Mouse (Mus musculus) cerebellum, adult 2 months (tissue): ENCODE measurements at regions not wholly inside any gene's neighbourhood (a gene's known extent, or its start where the extent isn't known, plus 50 kb on each side); places are given as distances from the start of the nearest gene placed in this dataset.

Source experiments
- DNase-seq, 2 experiments: peaks; one replicate each; pipeline ENCODE4 v3.0.0; 2021
- H3K27ac ChIP-seq: fragments of 200-500 bp; 2 replicates; pipeline ENCODE4 v1.5.1; 2012; ENCODE audit warnings: low read length, control low read depth, inconsistent platforms; ENCODE audit not compliant: insufficient read depth
- H3K27me3 ChIP-seq: fragments of 200-500 bp; 2 replicates; pipeline ENCODE4 v1.6.1; 2012; ENCODE audit warnings: inconsistent platforms, mild to moderate bottlenecking, low read length, moderate library complexity; ENCODE audit not compliant: control insufficient read depth, insufficient read depth
- H3K4me1 ChIP-seq: fragments of 200-500 bp; 2 replicates; pipeline ENCODE4 v1.6.1; 2011; ENCODE audit warnings: low read length; ENCODE audit not compliant: control insufficient read depth, insufficient read depth
- H3K4me3 ChIP-seq: fragments of 200-500 bp; replicated peaks from 2 replicates; pipeline ENCODE3; 2011; ENCODE audit warnings: mild to moderate bottlenecking, low read depth, low read length, control low read depth; ENCODE audit not compliant: insufficient read depth
- CTCF ChIP-seq: fragments of 200-500 bp; IDR thresholded peaks from 2 replicates; pipeline ENCODE4 v1.5.1; 2011; ENCODE audit warnings: low read depth, mild to moderate bottlenecking, control low read depth, low read length, moderate library complexity, borderline replicate concordance; ENCODE audit not compliant: insufficient read depth
- POLR2A ChIP-seq: fragments of 200-500 bp; IDR thresholded peaks from 2 replicates; pipeline ENCODE4 v1.6.1; 2011; ENCODE audit warnings: low read length, control low read depth, borderline replicate concordance; ENCODE audit not compliant: insufficient read depth
- WGBS: fragments of 180-500 bp; shearing (Covaris S2); methylation state at CpG from one replicate; pipeline ENCODE4 v1.1.7; 2018; 5-methylcytosine and 5-hydroxymethylcytosine counted together

DNA sequence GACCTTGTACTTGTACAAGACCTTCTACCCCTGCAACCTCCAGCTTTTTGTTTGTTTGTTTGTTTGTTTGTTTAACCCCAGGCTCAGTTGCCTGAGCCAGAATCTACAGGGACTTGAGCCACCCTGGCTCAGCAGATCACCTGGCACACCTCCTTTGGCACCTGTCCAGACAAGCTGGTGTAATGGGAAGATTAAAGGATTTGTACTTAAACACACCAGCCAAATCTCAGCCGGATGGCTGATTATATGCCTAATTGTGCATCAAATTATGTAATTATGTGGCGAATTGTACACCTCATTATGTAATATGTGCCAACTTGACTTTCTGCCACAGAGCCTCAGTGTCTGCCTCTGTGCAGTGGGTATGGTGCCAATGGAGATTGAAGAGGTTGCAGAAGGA, 133.2 kb downstream of the Plekhb2 start:
- WGBS, result 6% methylated on average over 2 of the region's 2 CpGs
- TF ChIP-seq CTCF (no peak), POLR2A (no peak)
- Histone ChIP-seq H3K27me3 (no peaks in the 10 kb centered on the region; the same call in 1 of the 2 replicates), H3K4me3 (no peak overlapping the region), H3K4me1 (no peaks in the 10 kb centered on the region), H3K27ac (no peak overlapping the region)
- DNase-seq, result peak; percentile 33 to 58

GRCm38 (mm10) chr1:34986861-34987260, 137.1 kb downstream of the Plekhb2 start:
- WGBS, result 84% methylated on average over 2 of the region's 2 CpGs
- Histone ChIP-seq H3K4me1 (no peaks in the 10 kb centered on the region), H3K27me3 (no peaks in the 10 kb centered on the region; the same call in 1 of the 2 replicates), H3K4me3 (no peak overlapping the region), H3K27ac (no peak overlapping the region)
- TF ChIP-seq CTCF (no peak), POLR2A (no peak)
- DNase-seq, result no peak

DNA sequence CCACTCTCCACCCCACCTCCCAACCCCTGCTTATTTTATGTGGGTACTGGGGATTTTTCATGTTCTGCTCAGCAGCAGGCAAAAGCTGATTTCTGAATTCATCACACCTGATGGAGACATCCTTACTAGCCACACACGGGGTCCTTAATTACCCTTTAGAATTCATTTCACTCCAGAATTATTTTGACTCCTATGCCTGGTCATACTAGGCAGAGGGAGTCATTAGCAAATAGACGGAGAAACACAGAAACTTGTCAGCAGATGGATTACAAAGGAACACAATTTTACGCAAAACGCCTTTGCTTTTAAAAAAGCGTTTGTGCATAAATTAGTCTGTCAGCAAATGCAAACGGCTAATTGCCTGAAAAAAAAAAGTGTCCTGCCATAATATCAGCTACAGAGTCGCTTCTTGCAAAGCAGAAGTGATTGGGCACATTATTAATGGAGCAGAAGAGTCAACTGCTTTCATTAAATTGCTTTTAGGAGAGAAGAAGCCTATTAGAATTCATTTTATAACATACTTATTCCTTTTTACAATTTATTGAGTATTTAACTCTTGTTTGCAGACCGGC, 138.0 kb downstream of the Plekhb2 start:
- no peak for TF ChIP-seq CTCF
- no peak for TF ChIP-seq POLR2A
- no peak for DNase-seq
- Histone ChIP-seq H3K4me3 (no peak overlapping the region), H3K4me1 (no peaks in the 10 kb centered on the region), H3K27ac (no peak overlapping the region), H3K27me3 (no peaks in the 10 kb centered on the region)
- WGBS, result 46% methylated on average over 8 of the region's 8 CpGs

- TF ChIP-seq POLR2A (no peak), CTCF (no peak)
- Histone ChIP-seq H3K27ac (no peak overlapping the region), H3K4me3 (no peak overlapping the region), H3K4me1 (no peaks in the 10 kb centered on the region), H3K27me3 (no peaks in the 10 kb centered on the region)
- no peak for DNase-seq
- 74% methylated on average over 7 of the region's 7 CpGs for WGBS
Measured at GRCm38 (mm10) chr1:34988225-34988624, 138.4 kb downstream of the Plekhb2 start.

- Histone ChIP-seq H3K4me1 (no peaks in the 10 kb centered on the region), H3K4me3 (no peak overlapping the region), H3K27me3 (no peaks in the 10 kb centered on the region), H3K27ac (no peak overlapping the region)
- TF ChIP-seq POLR2A, result no peak
- TF ChIP-seq CTCF, result no peak
- 82% methylated on average over 1 of the region's 1 CpGs for WGBS
- no peak for DNase-seq
Measured at GRCm38 (mm10) chr1:35000801-35001200, 151.0 kb downstream of the Plekhb2 start.

- Histone ChIP-seq H3K27ac (no peak overlapping the region), H3K4me1 (no peaks in the 10 kb centered on the region), H3K4me3 (no peak overlapping the region), H3K27me3 (no peaks in the 10 kb centered on the region)
- DNase-seq, result no peak
- no peak for TF ChIP-seq POLR2A
- TF ChIP-seq CTCF, result no peak
- WGBS, result 82% methylated on average over 4 of the region's 4 CpGs
Measured at GRCm38 (mm10) chr1:35017471-35017870, 167.7 kb downstream of the Plekhb2 start.

GRCm38 (mm10) chr1:35032619-35033018, 182.8 kb downstream of the Plekhb2 start:
- Histone ChIP-seq H3K27ac (no peak overlapping the region), H3K4me3 (no peak overlapping the region), H3K27me3 (no peaks in the 10 kb centered on the region), H3K4me1 (no peaks in the 10 kb centered on the region)
- TF ChIP-seq CTCF (peak; percentile 19; the same call in 1 of the 2 replicates), POLR2A (no peak)
- DNase-seq, result peak in 1 of 2 experiments; percentile 4
- WGBS, result 58% methylated on average over 4 of the region's 4 CpGs

DNA sequence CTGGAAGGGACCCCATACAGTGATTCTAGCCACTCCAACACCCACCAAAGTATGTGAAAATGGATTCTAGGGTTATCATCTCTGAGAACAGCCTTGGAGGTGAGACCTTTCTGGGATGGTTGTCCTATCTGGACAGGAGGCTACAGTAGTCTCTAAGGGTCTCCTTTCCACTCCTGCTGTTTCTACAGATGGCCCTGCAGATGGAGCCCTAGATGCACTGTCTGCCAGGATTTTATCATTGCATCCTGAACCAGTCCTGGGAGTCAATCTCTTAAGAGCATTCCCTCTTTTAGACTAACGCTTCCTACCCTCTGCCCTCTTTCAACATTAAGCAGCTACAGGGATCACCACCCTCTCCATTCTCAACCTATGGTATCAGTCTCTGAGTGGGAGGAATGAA, 223.0 kb downstream of the Plekhb2 start:
- peak; percentile 10 to 16 for DNase-seq
- Histone ChIP-seq H3K27ac (no peak overlapping the region), H3K4me3 (no peak overlapping the region), H3K4me1 (no peaks in the 10 kb centered on the region), H3K27me3 (no peaks in the 10 kb centered on the region)
- no peak; the same call in 1 of the 2 replicates for TF ChIP-seq CTCF
- no peak for TF ChIP-seq POLR2A
- WGBS, result 23% methylated on average over 1 of the region's 1 CpGs
